Mouse (Mus musculus) MEL (cell line): ENCODE measurements around the gene Nr2c1. TPM values are rescaled to one million over a fixed set of nuclear protein-coding genes. Genes with fewer than 3 reads are reported as not detected.

Experiments
- DNase-seq: peaks from one replicate; pipeline ENCODE4 v3.0.0; 2011; ENCODE audit warnings: low read depth, low spot score
- H3K27ac ChIP-seq: 2 replicates; pipeline ENCODE4 v1.5.1; 2012; ENCODE audit warnings: low read depth, mild to moderate bottlenecking, control low read depth, low read length, moderate library complexity; ENCODE audit not compliant: control insufficient read depth
- H3K27me3 ChIP-seq, 2 experiments: fragments of 150-350 bp in 1 of 2; sonication (generic) in 1 of 2; 2 replicates each; pipeline ENCODE4 v1.6.1; 2012; ENCODE audit warnings: low read length in 2 of 2, mild to moderate bottlenecking in 2 of 2, improper control_type of control experiment in 1 of 2, moderate library complexity in 1 of 2; ENCODE audit not compliant: insufficient read depth in 2 of 2, control insufficient read depth in 1 of 2
- H3K36me3 ChIP-seq, 2 experiments: 2 replicates each; pipeline ENCODE4 v1.6.1; 2012 to 2014; ENCODE audit warnings: low read length in 2 of 2, improper control_type of control experiment in 1 of 2, inconsistent platforms in 1 of 2, mild to moderate bottlenecking in 1 of 2; ENCODE audit not compliant: insufficient read depth in 2 of 2, control insufficient read depth in 1 of 2
- H3K4me1 ChIP-seq, 2 experiments: fragments of 150-350 bp in 1 of 2; sonication (generic) in 1 of 2; 2 replicates each; pipeline ENCODE4 v1.6.1; 2012; ENCODE audit warnings: low read length in 2 of 2, improper control_type of control experiment in 1 of 2, mild to moderate bottlenecking in 1 of 2; ENCODE audit not compliant: insufficient read depth in 2 of 2, control insufficient read depth in 1 of 2
- H3K4me3 ChIP-seq, 2 experiments: fragments of 150-350 bp in 1 of 2; sonication (generic) in 1 of 2; 2 replicates each; pipeline ENCODE4 v1.5.1; 2012; ENCODE audit warnings: low read depth in 2 of 2, low read length in 2 of 2, mild to moderate bottlenecking in 2 of 2, moderate library complexity in 2 of 2, control low read depth in 1 of 2, improper control_type of control experiment in 1 of 2; ENCODE audit not compliant: control insufficient read depth in 1 of 2, insufficient read depth in 1 of 2
- H3K79me2 ChIP-seq: 2 replicates; pipeline ENCODE4 v1.6.1; 2012; ENCODE audit warnings: mild to moderate bottlenecking, low read length, moderate library complexity; ENCODE audit not compliant: control insufficient read depth, poor library complexity, insufficient read depth
- H3K9ac ChIP-seq: 2 replicates; pipeline ENCODE4 v1.6.1; 2012; ENCODE audit warnings: low read depth, mild to moderate bottlenecking, control low read depth, low read length, moderate library complexity; ENCODE audit not compliant: control insufficient read depth, poor library complexity, severe bottlenecking
- H3K9me3 ChIP-seq: fragments of 150-350 bp; sonication (generic); replicated peaks from 2 replicates; pipeline ENCODE4 v1.6.1; 2012; ENCODE audit warnings: mild to moderate bottlenecking, low read length, improper control_type of control experiment, moderate library complexity; ENCODE audit not compliant: insufficient read depth
- BHLHE40 ChIP-seq: IDR thresholded peaks from 2 replicates; pipeline ENCODE4 v1.6.1; 2012; ENCODE audit warnings: low read depth, mild to moderate bottlenecking, inconsistent platforms, low read length, improper control_type of control experiment, borderline replicate concordance
- CHD1 ChIP-seq: IDR thresholded peaks from 2 replicates; pipeline ENCODE4 v1.6.1; 2012; ENCODE audit warnings: low read depth, mild to moderate bottlenecking, inconsistent platforms, low read length, improper control_type of control experiment
- CHD2 ChIP-seq: IDR thresholded peaks from 2 replicates; pipeline ENCODE4 v1.6.1; 2011; ENCODE audit warnings: low read length, improper control_type of control experiment
- CTCF ChIP-seq, 3 experiments: IDR thresholded peaks in 2 of 3; conservative IDR thresholded peaks in 1 of 3; 2 replicates each; pipeline ENCODE4 v1.5.1; 2011 to 2012; ENCODE audit warnings: low read length in 3 of 3, low read depth in 2 of 3, mild to moderate bottlenecking in 2 of 3, improper control_type of control experiment in 1 of 3, inconsistent platforms in 1 of 3, mixed read lengths in 1 of 3, moderate library complexity in 1 of 3; ENCODE audit not compliant: control insufficient read depth in 1 of 3, insufficient read depth in 1 of 3, poor library complexity in 1 of 3, severe bottlenecking in 1 of 3
- E2F4 ChIP-seq: IDR thresholded peaks from 2 replicates; pipeline ENCODE4 v1.6.1; 2011; ENCODE audit warnings: low read depth, low read length, improper control_type of control experiment, borderline replicate concordance
- EP300 ChIP-seq, 2 experiments: IDR thresholded peaks; 2 replicates each; pipeline ENCODE4 v1.6.1; 2011; ENCODE audit warnings: improper control_type of control experiment in 2 of 2, low read length in 2 of 2, low read depth in 1 of 2, mild to moderate bottlenecking in 1 of 2
- ETS1 ChIP-seq: IDR thresholded peaks from 2 replicates; pipeline ENCODE4 v1.6.1; 2012; ENCODE audit warnings: low read depth, mild to moderate bottlenecking, inconsistent platforms, low read length, improper control_type of control experiment, moderate library complexity
- GABPA ChIP-seq: IDR thresholded peaks from 2 replicates; pipeline ENCODE4 v1.6.1; 2012; ENCODE audit warnings: low read depth, mild to moderate bottlenecking, inconsistent platforms, low read length, improper control_type of control experiment, moderate library complexity
- HCFC1 ChIP-seq: IDR thresholded peaks from 2 replicates; pipeline ENCODE4 v1.6.1; 2012; ENCODE audit warnings: low read depth, mild to moderate bottlenecking, inconsistent platforms, low read length, improper control_type of control experiment, moderate library complexity
- JUND ChIP-seq: IDR thresholded peaks from 2 replicates; pipeline ENCODE4 v1.6.1; 2011; ENCODE audit warnings: low read depth, mild to moderate bottlenecking, improper control_type of control experiment, low read length
- KAT2A ChIP-seq: conservative IDR thresholded peaks from 2 replicates; pipeline ENCODE4 v1.6.1; 2012; ENCODE audit warnings: low read depth, low read length, improper control_type of control experiment, inconsistent platforms
- MAFK ChIP-seq: IDR thresholded peaks from 2 replicates; pipeline ENCODE4 v1.6.1; 2011; ENCODE audit warnings: low read depth, mild to moderate bottlenecking, low read length, improper control_type of control experiment, borderline replicate concordance
- MAX ChIP-seq: IDR thresholded peaks from 2 replicates; pipeline ENCODE4 v1.6.1; 2011; ENCODE audit warnings: low read length, improper control_type of control experiment
- MAZ ChIP-seq: IDR thresholded peaks from 2 replicates; pipeline ENCODE4 v1.6.1; 2012; ENCODE audit warnings: low read depth, mild to moderate bottlenecking, inconsistent platforms, low read length, improper control_type of control experiment
- MXI1 ChIP-seq: IDR thresholded peaks from 2 replicates; pipeline ENCODE4 v1.6.1; 2011; ENCODE audit warnings: mild to moderate bottlenecking, low read depth, low read length, improper control_type of control experiment
- MYB ChIP-seq: IDR thresholded peaks from 2 replicates; pipeline ENCODE4 v1.6.1; 2011; ENCODE audit warnings: mild to moderate bottlenecking, low read depth, low read length, improper control_type of control experiment
- MYC ChIP-seq: IDR thresholded peaks from 2 replicates; pipeline ENCODE4 v1.6.1; 2011; ENCODE audit warnings: low read depth, mild to moderate bottlenecking, low read length, improper control_type of control experiment, moderate library complexity
- NELFE ChIP-seq: IDR thresholded peaks from 2 replicates; pipeline ENCODE4 v1.6.1; 2011; ENCODE audit warnings: low read depth, low read length, improper control_type of control experiment
- POLR2A ChIP-seq, 2 experiments: IDR thresholded peaks; 2 replicates each; pipeline ENCODE4 v1.6.1; 2011 to 2012; ENCODE audit warnings: low read length in 2 of 2, mild to moderate bottlenecking in 2 of 2, control low read depth in 1 of 2, improper control_type of control experiment in 1 of 2, low read depth in 1 of 2, moderate library complexity in 1 of 2; ENCODE audit not compliant: control insufficient read depth in 1 of 2, insufficient read depth in 1 of 2, poor library complexity in 1 of 2
- POLR2AphosphoS2 ChIP-seq: IDR thresholded peaks from 2 replicates; pipeline ENCODE4 v1.6.1; 2011; ENCODE audit warnings: low read length, improper control_type of control experiment
- RAD21 ChIP-seq: IDR thresholded peaks from 2 replicates; pipeline ENCODE4 v1.6.1; 2011; ENCODE audit warnings: mild to moderate bottlenecking, low read depth, low read length, improper control_type of control experiment
- RCOR1 ChIP-seq: IDR thresholded peaks from 2 replicates; pipeline ENCODE4 v1.6.1; 2012; ENCODE audit warnings: low read depth, mild to moderate bottlenecking, inconsistent platforms, low read length, improper control_type of control experiment
- SIN3A ChIP-seq: IDR thresholded peaks from 2 replicates; pipeline ENCODE4 v1.6.1; 2012; ENCODE audit warnings: low read length, improper control_type of control experiment, inconsistent platforms
- TAL1 ChIP-seq: IDR thresholded peaks from 2 replicates; pipeline ENCODE4 v1.6.1; 2012; ENCODE audit warnings: mild to moderate bottlenecking, inconsistent platforms, low read length, moderate library complexity, mixed read lengths
- TBP ChIP-seq: IDR thresholded peaks from 2 replicates; pipeline ENCODE4 v1.8.0; 2011; ENCODE audit warnings: low read depth, low read length, improper control_type of control experiment
- TCF12 ChIP-seq: IDR thresholded peaks from 2 replicates; pipeline ENCODE4 v1.6.1; 2014; ENCODE audit warnings: low read depth, mild to moderate bottlenecking, inconsistent platforms, low read length, improper control_type of control experiment, moderate library complexity
- USF1 ChIP-seq: IDR thresholded peaks from 2 replicates; pipeline ENCODE4 v1.6.1; 2014; ENCODE audit warnings: low read depth, mild to moderate bottlenecking, inconsistent platforms, low read length, improper control_type of control experiment, moderate library complexity
- USF2 ChIP-seq, 2 experiments: IDR thresholded peaks; 2 replicates each; pipeline ENCODE4 v1.6.1; 2011 to 2012; ENCODE audit warnings: improper control_type of control experiment in 2 of 2, low read length in 2 of 2, borderline replicate concordance in 1 of 2, inconsistent platforms in 1 of 2, low read depth in 1 of 2, mild to moderate bottlenecking in 1 of 2; ENCODE audit not compliant: insufficient read depth in 1 of 2
- ZC3H11A ChIP-seq: IDR thresholded peaks from 2 replicates; pipeline ENCODE4 v1.6.1; 2012; ENCODE audit warnings: low read depth, mild to moderate bottlenecking, inconsistent platforms, low read length, improper control_type of control experiment
- ZKSCAN1 ChIP-seq: IDR thresholded peaks from 2 replicates; pipeline ENCODE4 v1.6.1; 2012; ENCODE audit warnings: low read depth, mild to moderate bottlenecking, inconsistent platforms, low read length, improper control_type of control experiment, moderate library complexity
- ZMIZ1 ChIP-seq: IDR thresholded peaks from 2 replicates; pipeline ENCODE4 v1.6.1; 2012; ENCODE audit warnings: low read depth, mild to moderate bottlenecking, inconsistent platforms, low read length, improper control_type of control experiment, moderate library complexity
- ZNF384 ChIP-seq: IDR thresholded peaks from 2 replicates; pipeline ENCODE4 v1.6.1; 2012; ENCODE audit warnings: low read depth, mild to moderate bottlenecking, inconsistent platforms, low read length, improper control_type of control experiment
- polyA plus RNA-seq, 2 experiments: library from polyadenylated mRNA; stranded (reverse) in 1 of 2; unstranded in 1 of 2; fragments of >175 nt in 1 of 2; fragments of >200 nt in 1 of 2; gene quantifications; 2 replicates each; pipeline versions ENCODE4 v1.2.1 to v1.2.4; 2012; ENCODE audit warnings: low replicate concordance in 2 of 2, low read depth in 1 of 2; ENCODE audit not compliant: insufficient read length in 2 of 2, insufficient read depth in 1 of 2, missing spikeins in 1 of 2
- total RNA-seq: library from RNA; depleted of rRNA; stranded (reverse); fragments of 300-350 nt; gene quantifications from 2 replicates; pipeline ENCODE4 v1.2.3, GENCODE M21; 2012

The Nr2c1 gene
- total and polyA plus RNA-seq, 3 experiments = 3.3 to 5.7 TPM; not detected in 1

DNA sequence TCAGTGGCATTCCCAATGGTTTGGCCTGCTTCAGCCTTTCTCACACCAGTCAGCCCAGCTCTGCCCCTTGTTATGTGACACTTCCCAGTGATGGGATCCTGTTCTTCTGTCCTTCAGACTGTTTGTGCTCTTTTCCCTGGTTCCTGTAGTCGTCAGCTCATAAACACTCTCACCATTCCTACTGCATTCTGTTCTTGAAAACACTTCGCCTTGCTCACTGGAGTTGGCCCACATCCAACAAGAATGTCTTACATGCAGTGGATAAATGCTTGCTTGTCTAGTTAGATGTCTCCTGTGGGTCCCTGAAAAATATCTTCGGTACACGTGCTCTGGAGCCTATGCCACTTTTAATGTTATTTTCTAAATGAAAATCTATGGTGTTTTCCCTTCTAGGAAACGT, 3.2 kb upstream of the Nr2c1 start:
- no peaks in the 10 kb centered on the region for H3K27me3 ChIP-seq
- no peaks in the 10 kb centered on the region for H3K9me3 ChIP-seq
- H3K36me3 ChIP-seq = peaks cover 0 to 3% of the 10 kb centered on the region in 2 experiments; a peak in 1 of 4 replicates
- H3K79me2 ChIP-seq = peaks cover 7% of the 10 kb centered on the region; the same call in 1 of the 2 replicates
- TF ChIP-seq MYB (no peak), NELFE (no peak), BHLHE40 (no peak), TBP (no peak), GABPA (no peak), POLR2AphosphoS2 (no peak), TCF12 (no peak), RCOR1 (no peak), JUND (no peak), HCFC1 (no peak), USF2 (IDR thresholded peaks at IDR 0.05; ENCODE audit: borderline replicate concordance in 1 of 2, insufficient read depth in 1 of 2, low read depth in 1 of 2, low read length in 2 of 2) (no peak), MYC (no peak)
- no peak overlapping the region for H3K9ac ChIP-seq
- peaks cover 0 to 3% of the 10 kb centered on the region in 2 experiments; a peak in 1 of 4 replicates for H3K4me1 ChIP-seq
- DNase-seq = no peak
- no peak overlapping the region for H3K27ac ChIP-seq
- H3K4me3 ChIP-seq = no peak overlapping the region

DNA sequence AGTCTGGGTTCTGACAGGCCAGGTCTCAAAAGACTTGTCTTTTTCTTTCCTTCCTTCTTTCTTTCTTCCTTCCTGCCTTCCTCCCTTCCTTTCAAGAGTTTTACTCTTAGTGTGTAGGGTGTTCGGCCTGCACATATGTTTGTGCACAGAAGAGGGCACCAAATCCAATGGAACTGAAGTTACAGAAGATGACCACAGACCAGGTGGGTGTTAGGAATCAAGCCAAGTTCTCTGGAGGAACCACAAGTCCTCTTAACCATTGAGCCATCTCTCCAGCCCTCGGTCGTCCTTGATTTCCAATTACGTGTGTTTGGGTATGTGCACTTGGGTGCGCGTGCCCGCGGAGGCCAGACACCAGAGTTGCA, 450 bp upstream of the Nr2c1 start:
- Histone ChIP-seq H3K27ac (no peak overlapping the region), H3K27me3 (no peaks in the 10 kb centered on the region), H3K79me2 (peaks cover 8% of the 10 kb centered on the region; the same call in 1 of the 2 replicates), H3K4me1 (peaks cover 0 to 3% of the 10 kb centered on the region in 2 experiments; a peak in 1 of 4 replicates), H3K9ac (peak overlapping the region; percentile 78), H3K36me3 (peaks cover 0 to 3% of the 10 kb centered on the region in 2 experiments; a peak in 1 of 4 replicates), H3K4me3 (peak overlapping the region; percentile 72 to 75), H3K9me3 (no peaks in the 10 kb centered on the region)
- peak; percentile 84 for DNase-seq
- TF ChIP-seq ZC3H11A (0 out of 2 replicates have a peak, but pooled peaks have one; percentile 5), RAD21 (peak; percentile 38), MYB (no peak), POLR2A (IDR thresholded peaks at IDR 0.05; ENCODE audit: control insufficient read depth in 1 of 2, insufficient read depth in 1 of 2, low read depth in 1 of 2, low read length in 2 of 2, poor library complexity in 1 of 2) (no peak), TCF12 (no peak), ZMIZ1 (no peak), MYC (no peak), ZKSCAN1 (no peak), EP300 (IDR thresholded peaks at IDR 0.05; ENCODE audit: low read depth in 1 of 2, low read length in 2 of 2) (no peak), USF1 (no peak), TAL1 (no peak), CTCF (IDR thresholded peaks at IDR 0.05 in 2 of 3, conservative IDR thresholded peaks at IDR 0.05 in 1 of 3; ENCODE audit: control insufficient read depth in 1 of 3, insufficient read depth in 1 of 3, low read depth in 2 of 3, low read length in 3 of 3, poor library complexity in 1 of 3, severe bottlenecking in 1 of 3) (peak; percentile 12 to 36 (median 13); a peak in 3 of 6 replicates), MXI1 (no peak), CHD1 (no peak), HCFC1 (no peak), E2F4 (no peak), POLR2AphosphoS2 (no peak), MAX (no peak), SIN3A (no peak; the same call in 1 of the 2 replicates), KAT2A (no peak), CHD2 (no peak), ETS1 (0 out of 2 replicates have a peak, but pooled peaks have one; percentile 11), MAFK (no peak), TBP (no peak), NELFE (no peak), ZNF384 (no peak), MAZ (no peak)
